Mouse (Mus musculus) lung, adult 2 months (tissue): ENCODE results near the gene Gjb4. TPM values are rescaled to one million over a fixed set of nuclear protein-coding genes. Genes with fewer than 3 reads are reported as not detected.
A peak's percentile ranks its signal among the peaks of the same experiment; 100 is the strongest.

Experiments used
- DNase-seq: peaks from one replicate; pipeline ENCODE4 v3.0.0; 2022
- H3K4me1 ChIP-seq: fragments of 200-500 bp; 2 replicates; pipeline ENCODE4 v1.6.1; 2011; ENCODE audit warnings: low read length; ENCODE audit not compliant: control insufficient read depth, insufficient read depth
- H3K4me3 ChIP-seq: fragments of 200-500 bp; replicated peaks from 2 replicates; pipeline ENCODE3; 2011; ENCODE audit warnings: low read depth, mild to moderate bottlenecking, control low read depth, low read length; ENCODE audit errors: extremely low read depth
- CTCF ChIP-seq: fragments of 200-500 bp; IDR thresholded peaks from 2 replicates; pipeline ENCODE4 v1.5.1; 2011; ENCODE audit warnings: mild to moderate bottlenecking, low read length, control low read depth; ENCODE audit not compliant: insufficient read depth
- POLR2A ChIP-seq: fragments of 200-500 bp; IDR thresholded peaks from 2 replicates; pipeline ENCODE4 v1.6.1; 2011; ENCODE audit warnings: low read depth, mild to moderate bottlenecking, control low read depth, low read length, borderline replicate concordance; ENCODE audit errors: extremely low read depth
- whole genome bisulfite sequencing: fragments of 180-500 bp; shearing (Covaris S2); methylation state at CpG from one replicate; pipeline ENCODE4 v1.1.7; 2018; 5-methylcytosine and 5-hydroxymethylcytosine counted together
- polyA plus RNA-seq: library from polyadenylated mRNA; depleted of rRNA; stranded (reverse); fragments of >200 nt; gene quantifications from 2 replicates; pipeline ENCODE4 v1.2.3, GENCODE M21; 2012; rRNA removed

Gjb4 gene
- 0.19 and 3.7 TPM in 2 replicates for polyA plus RNA-seq

GRCm38 (mm10) chr4:127353951-127354438 is at the start of gene Gjb4:
Gene Gjb4 (minus strand): TSS chr4:127354081.
- Histone ChIP-seq H3K4me1 (no peaks in the 10 kb centered on the region), H3K4me3 (no peak within 1 kb of the TSS)
- DNase-seq: no peak
- TF ChIP-seq POLR2A (no peak), CTCF (no peak)
- WGBS: 48% methylated on average over 8 of the region's 8 CpGs

GRCm38 (mm10) chr4:127402614-127403013 is 48.7 kb upstream of the Gjb4 start:
- Histone ChIP-seq H3K4me1 (no peaks in the 10 kb centered on the region), H3K4me3 (no peak overlapping the region)
- DNase-seq: no peak
- TF ChIP-seq CTCF: no peak
- TF ChIP-seq POLR2A: no peak
- WGBS: 70% methylated on average over 3 of the region's 3 CpGs

DNA sequence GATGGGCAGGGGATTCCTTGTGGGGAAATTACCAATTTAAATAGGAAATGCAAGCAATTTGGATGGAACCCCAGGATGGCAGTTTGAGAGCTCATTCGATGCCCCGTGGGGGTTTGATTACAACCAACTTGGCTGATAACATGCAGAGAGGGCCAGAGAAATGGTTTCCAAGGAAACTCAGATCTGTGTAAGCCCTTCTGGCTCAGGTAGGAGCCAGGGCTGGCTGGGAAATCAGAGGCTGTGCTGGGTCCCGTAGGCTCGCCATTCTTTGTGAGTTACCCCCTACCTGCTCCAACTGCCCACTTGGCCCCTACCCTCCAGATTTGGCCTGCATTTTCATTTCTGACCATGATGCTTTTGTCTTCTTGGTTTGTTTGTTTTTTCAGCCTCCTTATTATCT is 48.3 kb upstream of the Gjb4 start:
- TF ChIP-seq CTCF (no peak), POLR2A (no peak)
- Histone ChIP-seq H3K4me1 (no peaks in the 10 kb centered on the region), H3K4me3 (no peak overlapping the region)
- 89% methylated on average over 4 of the region's 4 CpGs for WGBS
- DNase-seq: no peak

DNA sequence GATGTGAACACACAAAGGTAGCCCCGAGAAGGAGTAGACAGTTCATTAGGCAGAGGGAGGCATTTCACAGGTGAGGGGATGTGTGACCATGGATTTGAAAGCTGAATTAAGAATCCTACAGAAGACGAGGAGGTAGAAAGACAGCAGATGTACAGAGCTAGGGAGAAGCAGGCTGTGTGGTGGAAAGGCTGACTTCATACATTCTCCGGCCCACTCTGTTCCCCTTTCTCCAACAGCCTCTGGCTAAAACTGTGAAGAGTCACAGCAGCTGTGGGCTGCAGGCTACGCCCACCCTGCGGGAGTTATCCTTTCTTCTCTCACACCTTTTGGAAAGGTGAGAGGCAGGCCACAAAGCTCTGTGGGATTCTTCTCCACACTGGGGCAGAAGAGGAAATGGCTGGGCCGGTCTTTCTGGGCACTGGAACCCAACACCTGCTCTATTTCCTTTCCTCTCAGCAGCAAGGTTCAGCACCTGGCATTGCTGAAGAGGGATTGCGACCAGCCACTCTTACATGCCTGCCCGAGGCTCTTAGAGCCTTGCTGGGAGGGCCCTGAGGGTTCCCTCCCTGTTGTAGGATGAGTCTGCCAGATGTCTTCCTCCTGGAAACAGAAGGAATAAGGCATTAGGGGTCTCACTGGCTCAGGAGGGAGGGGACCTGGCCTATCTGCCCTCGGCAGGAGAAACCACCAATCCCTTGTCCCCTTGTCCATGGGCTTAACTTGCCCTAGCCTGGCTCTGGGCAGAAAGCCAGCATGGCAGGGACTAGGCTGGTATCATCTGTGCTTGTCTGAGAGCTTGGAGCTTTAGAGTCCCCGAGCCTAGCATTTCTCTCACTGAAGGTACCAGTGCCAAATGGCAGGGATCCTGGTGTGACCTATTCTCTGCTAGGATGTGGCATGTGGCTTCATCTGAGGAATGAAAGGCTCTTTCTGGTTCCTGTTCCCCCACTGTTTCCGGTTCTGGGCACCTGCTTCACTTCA is 46.6 kb upstream of the Gjb4 start:
- no peak for TF ChIP-seq POLR2A
- no peak for TF ChIP-seq CTCF
- no peak for DNase-seq
- 43% methylated on average over 11 of the region's 11 CpGs for WGBS
- H3K4me3 ChIP-seq: no peak overlapping the region
- no peaks in the 10 kb centered on the region for H3K4me1 ChIP-seq

DNA sequence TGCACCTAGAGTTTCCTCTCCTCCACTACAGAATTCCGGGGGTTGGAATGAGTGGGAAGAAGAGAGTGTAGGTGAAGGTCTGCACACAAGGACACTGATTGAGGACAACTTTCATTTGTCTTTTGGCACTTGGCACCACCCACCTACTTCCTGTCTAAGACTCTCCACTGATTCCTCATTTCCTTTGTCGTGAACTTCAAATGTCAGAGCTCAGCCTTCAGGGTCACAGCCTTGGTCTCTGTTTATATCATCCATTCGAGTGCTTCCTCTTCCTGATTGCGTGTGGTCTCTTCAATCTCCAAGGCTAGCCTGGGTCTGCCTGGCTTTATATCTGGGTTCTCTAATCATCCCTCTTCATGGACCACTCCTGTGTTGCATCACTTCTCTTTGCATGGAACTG is 41.7 kb upstream of the Gjb4 start:
- 40% methylated on average over 4 of the region's 4 CpGs for WGBS
- TF ChIP-seq POLR2A: no peak
- no peak for TF ChIP-seq CTCF

GRCm38 (mm10) chr4:127389645-127390044 is 35.8 kb upstream of the Gjb4 start:
- Histone ChIP-seq H3K4me3 (no peak overlapping the region), H3K4me1 (no peaks in the 10 kb centered on the region)
- no peak for DNase-seq
- no peak for TF ChIP-seq POLR2A
- TF ChIP-seq CTCF: no peak
- 35% methylated on average over 13 of the region's 13 CpGs for WGBS

More for the DNA sequence above, 41.7 kb upstream of the Gjb4 start:
- DNase-seq: no peak
- Histone ChIP-seq H3K4me1 (no peaks in the 10 kb centered on the region), H3K4me3 (no peak overlapping the region)

DNA sequence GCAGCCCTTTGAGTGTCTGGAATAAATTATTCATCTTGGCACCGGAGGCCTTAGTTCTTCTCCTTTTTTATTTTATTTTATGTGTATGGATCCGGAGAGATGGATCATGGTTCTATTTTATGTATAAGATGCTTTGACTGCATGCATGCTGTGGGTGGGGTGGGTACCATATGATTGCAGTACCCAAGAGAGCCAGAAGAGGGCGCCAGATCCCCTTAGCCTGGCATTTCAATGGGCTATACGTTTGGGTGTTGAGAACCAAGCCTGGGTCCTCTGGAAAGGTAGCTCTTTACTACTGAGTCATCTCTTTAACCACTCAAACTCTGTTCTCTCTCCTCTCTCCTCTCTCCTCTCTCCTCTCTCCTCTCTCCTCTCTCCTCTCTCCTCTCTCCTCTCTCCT is 23.5 kb upstream of the Gjb4 start:
- TF ChIP-seq CTCF (peak; percentile 57), POLR2A (no peak)
- 38% methylated on average over 4 of the region's 4 CpGs for WGBS
- no peak overlapping the region for H3K4me3 ChIP-seq
- DNase-seq: no peak
- H3K4me1 ChIP-seq: no peaks in the 10 kb centered on the region

GRCm38 (mm10) chr4:127375541-127376177 is 21.8 kb upstream of the Gjb4 start:
- WGBS: 86% methylated on average over 17 of the region's 17 CpGs
- no peaks in the 10 kb centered on the region for H3K4me1 ChIP-seq
- TF ChIP-seq POLR2A: no peak
- TF ChIP-seq CTCF: no peak
- DNase-seq: no peak
- no peak overlapping the region for H3K4me3 ChIP-seq

DNA sequence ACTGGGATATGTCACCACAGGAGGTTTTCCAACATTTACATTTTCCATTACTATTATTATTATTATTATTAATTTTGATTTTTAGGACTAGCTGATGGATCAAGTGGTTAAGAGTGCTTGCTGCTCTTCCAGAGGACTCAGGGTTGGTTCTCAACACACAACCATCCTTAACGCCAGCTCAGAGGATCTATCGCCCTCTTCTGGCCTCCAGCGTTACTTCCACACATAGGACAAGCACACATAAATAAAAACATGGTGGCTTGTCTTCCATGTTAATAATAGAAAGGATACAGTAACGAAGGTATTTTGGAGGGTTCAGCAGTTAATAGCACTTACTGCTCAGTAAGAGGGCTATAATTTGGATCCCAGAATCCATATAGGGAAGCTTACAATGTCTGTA is 20.8 kb upstream of the Gjb4 start:
- TF ChIP-seq POLR2A (no peak), CTCF (no peak)
- 81% methylated on average over 4 of the region's 4 CpGs for WGBS
- no peak for DNase-seq

More for the DNA sequence above, 20.8 kb upstream of the Gjb4 start:
- Histone ChIP-seq H3K4me3 (no peak overlapping the region), H3K4me1 (no peaks in the 10 kb centered on the region)
